Mouse (Mus musculus) ovary, postnatal 10 days (tissue): ENCODE data around the gene Cyp2t4.

Experiments used
- DNase-seq: peaks from one replicate; pipeline ENCODE4 v3.0.0; 2022; ENCODE audit warnings: low spot score

Gene Cyp2t4

GRCm38 (mm10) chr7:27184964-27185363, 31.4 kb downstream of the Cyp2t4 start:
- no peak for DNase-seq

- DNase-seq, result no peak
These were observed 32.5 kb downstream of the Cyp2t4 start for GRCm38 (mm10) chr7:27185986-27186385.

DNA sequence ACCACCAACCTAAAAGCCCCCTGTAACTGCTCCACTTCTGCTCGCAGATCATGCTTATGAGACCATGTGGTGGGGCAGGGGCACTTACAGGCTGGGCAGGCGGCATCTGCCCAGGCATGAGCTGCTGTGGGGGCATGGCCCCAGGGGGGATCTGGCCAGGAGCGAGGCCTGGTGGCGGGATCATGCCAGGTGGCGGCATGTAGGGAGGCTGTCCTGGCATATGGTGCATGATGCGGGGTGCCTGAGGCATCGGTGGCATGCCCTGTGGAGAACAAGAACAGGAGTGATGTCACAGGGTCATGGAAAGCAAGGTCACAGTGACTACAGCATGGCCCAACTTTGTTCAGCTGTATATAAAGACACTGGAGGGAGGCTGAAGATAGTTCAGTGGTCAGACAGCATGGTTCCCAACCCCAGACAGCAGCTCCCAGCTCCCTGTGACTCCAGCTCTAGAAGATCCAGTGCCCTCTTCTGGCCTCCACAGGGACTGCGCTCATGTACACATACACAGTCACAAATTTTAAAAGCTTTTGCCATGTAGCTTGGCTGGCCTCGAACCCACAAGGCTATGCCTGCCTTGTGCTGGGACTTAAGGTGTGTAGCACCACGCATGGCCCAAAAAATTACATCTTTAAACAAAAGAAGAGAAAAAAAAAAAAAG, 35.9 kb downstream of the Cyp2t4 start:
- DNase-seq, result no peak

GRCm38 (mm10) chr7:27192434-27192833, 38.9 kb downstream of the Cyp2t4 start:
- no peak for DNase-seq

- DNase-seq, result no peak
These were observed 40.2 kb downstream of the Cyp2t4 start for GRCm38 (mm10) chr7:27193731-27194130.

DNA sequence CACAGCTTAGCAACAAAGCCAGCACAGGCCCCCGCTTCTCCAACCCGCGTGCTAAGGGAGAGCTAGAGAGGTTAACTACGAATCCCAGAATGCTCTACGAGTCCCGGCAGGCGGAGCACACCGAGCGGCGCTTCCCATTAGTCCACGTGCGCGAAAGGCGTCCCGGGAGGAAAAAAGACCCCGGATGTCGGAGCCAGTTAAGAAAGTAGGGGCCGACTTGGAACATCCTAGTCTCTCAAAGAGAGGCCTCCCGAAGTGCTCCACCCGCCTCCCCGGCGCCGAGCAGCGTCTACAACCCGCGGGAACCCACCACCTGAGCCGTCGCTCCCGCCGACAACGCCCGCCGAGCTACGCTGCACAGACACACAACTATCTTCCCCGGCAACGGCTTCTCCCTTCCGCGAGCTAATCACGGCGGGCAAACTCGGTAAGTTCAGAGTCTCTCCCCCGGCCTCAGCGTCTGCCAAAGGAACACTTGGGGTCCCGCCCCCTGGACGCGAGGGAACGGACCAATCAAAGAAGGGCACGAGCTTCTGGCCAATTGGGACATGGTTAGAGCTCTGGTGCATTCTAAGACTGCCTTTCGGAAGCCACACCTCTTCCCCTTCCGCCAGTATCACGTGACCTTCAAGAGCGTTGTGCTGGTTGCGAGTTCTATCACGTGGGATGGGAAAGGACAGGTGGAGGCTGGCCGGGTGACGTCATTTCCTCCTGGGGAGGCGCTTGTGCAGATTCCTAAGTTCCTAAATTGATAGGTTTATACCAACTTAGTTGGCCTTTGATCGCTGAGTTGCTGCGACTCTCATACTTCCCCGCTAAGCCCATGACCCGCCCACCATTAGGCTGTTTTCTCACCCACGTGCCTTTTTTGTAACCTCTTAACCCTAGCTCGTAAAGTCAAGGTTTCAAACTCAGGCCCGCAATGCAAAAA, 42.4 kb downstream of the Cyp2t4 start, which contains the start of the genes BC024978 and Snrpa:
Gene BC024978, plus strand, starts transcription at position 101 of the 931 bp plus-strand sequence.
Gene Snrpa, minus strand, starts transcription at position 591 of the 931 bp plus-strand sequence.
- DNase-seq, result peak; percentile 84

GRCm38 (mm10) chr7:27197136-27197535, 43.6 kb downstream of the Cyp2t4 start:
- DNase-seq, result no peak

DNA sequence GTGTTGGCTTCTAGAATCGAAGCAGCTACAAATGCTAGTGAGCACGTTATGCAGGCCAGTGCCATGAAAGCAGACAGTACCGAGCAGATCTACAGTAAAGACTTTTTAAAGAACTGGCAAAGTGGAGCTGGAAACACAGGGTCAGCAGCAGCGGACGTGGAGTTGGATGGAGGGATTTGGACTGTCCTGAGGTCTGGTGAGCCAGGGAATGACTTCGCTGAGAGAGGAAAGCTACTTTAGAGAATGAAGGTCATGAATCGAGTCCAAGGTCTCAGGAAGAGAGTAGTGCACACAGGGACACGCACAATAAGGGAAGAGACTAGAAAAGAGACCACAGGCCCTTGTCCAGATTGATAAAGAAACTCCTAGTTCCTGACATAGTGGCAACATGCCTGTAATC, 44.1 kb downstream of the Cyp2t4 start:
- no peak for DNase-seq

GRCm38 (mm10) chr7:27198355-27198754, 44.8 kb downstream of the Cyp2t4 start:
- no peak for DNase-seq

GRCm38 (mm10) chr7:27198779-27199178, 45.3 kb downstream of the Cyp2t4 start:
- DNase-seq, result no peak

DNA sequence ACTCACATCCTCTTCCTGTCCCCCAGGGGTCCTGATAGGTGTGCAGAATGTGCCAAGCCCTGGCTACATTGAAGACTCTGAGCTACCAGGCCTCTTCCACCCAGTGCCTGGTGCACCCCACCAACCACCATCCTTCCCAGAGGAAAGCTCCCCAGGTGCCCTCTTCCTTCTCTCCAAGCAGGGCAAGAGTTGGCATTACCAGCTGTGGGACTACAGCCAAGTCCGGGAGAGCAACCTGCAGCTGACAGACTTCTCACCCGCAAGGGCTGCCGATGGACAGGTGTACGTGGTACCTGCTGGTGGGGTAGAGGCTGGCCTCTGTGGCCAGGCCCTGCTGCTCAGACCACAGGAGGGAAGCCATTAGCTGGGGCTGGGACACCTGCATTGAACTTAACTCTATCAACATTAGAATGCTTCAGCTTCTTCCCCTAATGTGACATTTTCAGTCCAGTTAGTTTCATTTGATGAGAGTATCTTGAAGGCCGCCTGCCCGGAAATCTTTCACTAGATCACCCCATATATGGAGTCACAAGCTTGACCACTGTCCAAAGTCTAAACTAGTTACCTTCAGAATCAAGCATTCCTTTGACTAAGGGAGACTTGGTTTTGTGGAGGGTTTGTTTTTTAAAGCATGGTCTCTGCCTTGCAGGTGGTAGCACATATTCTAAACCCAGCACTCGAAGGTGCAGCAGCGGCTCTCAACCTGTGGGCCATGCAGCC, 50.4 kb downstream of the Cyp2t4 start:
- DNase-seq, result no peak
